Mouse (Mus musculus) limb, embryonic 11.5 days (tissue): ENCODE data around the gene Slc41a2. TPM values are rescaled to one million over a fixed set of nuclear protein-coding genes. Genes with fewer than 3 reads are reported as not detected.

Experiments
- ATAC-seq: fragments of 200-750 bp; cut with Nextera tagmentation; 2 replicates; pipeline ENCODE4 v1.8.0; 2017; ENCODE audit warnings: low read depth; ENCODE audit not compliant: insufficient number of reproducible peaks, low FRiP score, low TSS enrichment
- DNase-seq: peaks from one replicate; pipeline ENCODE4 v3.0.0-alpha.2; 2015; ENCODE audit warnings: low spot score
- H3K27ac ChIP-seq: fragments of 300-500 bp; sonication (generic); replicated peaks from 2 replicates; pipeline ENCODE4 v1.5.1; 2014; ENCODE audit warnings: low read depth, mild to moderate bottlenecking, low read length
- H3K27me3 ChIP-seq: fragments of 300-500 bp; sonication (generic); 2 replicates; pipeline ENCODE4 v1.6.1; 2014; ENCODE audit warnings: mild to moderate bottlenecking, low read length, mixed read lengths; ENCODE audit not compliant: control insufficient read depth, insufficient read depth
- H3K36me3 ChIP-seq: fragments of 300-500 bp; sonication (generic); 2 replicates; pipeline ENCODE4 v1.6.1; 2014; ENCODE audit warnings: mild to moderate bottlenecking, low read length, moderate library complexity, mixed read lengths; ENCODE audit not compliant: control insufficient read depth, insufficient read depth
- H3K4me1 ChIP-seq: fragments of 300-500 bp; sonication (generic); 2 replicates; pipeline ENCODE4 v1.6.1; 2014; ENCODE audit warnings: low read length, mixed read lengths; ENCODE audit not compliant: control insufficient read depth, insufficient read depth
- H3K4me2 ChIP-seq: fragments of 300-500 bp; sonication (generic); 2 replicates; pipeline ENCODE4 v1.6.1; 2014; ENCODE audit warnings: low read depth, mild to moderate bottlenecking, moderate library complexity; ENCODE audit not compliant: severe bottlenecking
- H3K4me3 ChIP-seq: fragments of 300-500 bp; sonication (generic); 2 replicates; pipeline ENCODE4 v1.5.1; 2014; ENCODE audit warnings: low read depth, low read length
- H3K9ac ChIP-seq: fragments of 300-500 bp; sonication (generic); 2 replicates; pipeline ENCODE4 v1.6.1; 2014; ENCODE audit warnings: mild to moderate bottlenecking, low read length
- H3K9me3 ChIP-seq: fragments of 300-500 bp; sonication (generic); 2 replicates; pipeline ENCODE4 v1.6.1; 2016; ENCODE audit warnings: low read length; ENCODE audit not compliant: control insufficient read depth
- WGBS: fragments of 180-500 bp; shearing (Covaris S2); extraction: QIAGEN DNeasy Blood & Tissue Kit; methylation state at CpG from one replicate; pipeline ENCODE4 v1.1.7; 2014; 5-methylcytosine and 5-hydroxymethylcytosine counted together
- polyA plus RNA-seq: library from polyadenylated mRNA; unstranded; fragments of >200 nt; fragmentation: Nextera tagmentation; extraction: Ambion mirVana; gene quantifications from 2 replicates; pipeline ENCODE4 v1.2.1, GENCODE M21; 2014

The Slc41a2 gene
- polyA plus RNA-seq, 1 experiment from 2014 or later: 0.59 TPM

- Histone ChIP-seq H3K4me2 (no peak overlapping the region), H3K4me3 (no peak overlapping the region), H3K9ac (no peak overlapping the region), H3K4me1 (0 out of 2 replicates have a peak, but pooled peaks cover 2% of the 10 kb centered on the region), H3K36me3 (no peaks in the 10 kb centered on the region), H3K27me3 (no peaks in the 10 kb centered on the region), H3K27ac (no peak overlapping the region), H3K9me3 (no peaks in the 10 kb centered on the region)
- WGBS: 90% methylated on average over 11 of the region's 11 CpGs
- ATAC-seq (no peak), DNase-seq (no peak)
Measured at GRCm38 (mm10) chr10:83291731-83292130, 46.0 kb downstream of the Slc41a2 start.

- WGBS: 70% methylated on average over 6 of the region's 6 CpGs
Measured at GRCm38 (mm10) chr10:83287828-83288227, 49.9 kb downstream of the Slc41a2 start.

GRCm38 (mm10) chr10:83286399-83286798, 51.3 kb downstream of the Slc41a2 start:
- no peaks in the 10 kb centered on the region for H3K9me3 ChIP-seq
- no peaks in the 10 kb centered on the region for H3K27me3 ChIP-seq
- ATAC-seq: no peak
- peak overlapping the region; percentile 10; the same call in 1 of the 2 replicates for H3K4me2 ChIP-seq
- no peaks in the 10 kb centered on the region for H3K36me3 ChIP-seq
- no peak overlapping the region for H3K4me3 ChIP-seq
- 0 out of 2 replicates have a peak, but pooled peaks cover 2% of the 10 kb centered on the region for H3K4me1 ChIP-seq
- no peak overlapping the region for H3K27ac ChIP-seq
- 35% methylated on average over 7 of the region's 7 CpGs for WGBS
- no peak for DNase-seq
- H3K9ac ChIP-seq: no peak overlapping the region

More at GRCm38 (mm10) chr10:83287828-83288227, 49.9 kb downstream of the Slc41a2 start:
- 0 out of 2 replicates have a peak, but pooled peaks cover 2% of the 10 kb centered on the region for H3K4me1 ChIP-seq
- H3K9me3 ChIP-seq: no peaks in the 10 kb centered on the region
- no peak overlapping the region for H3K27ac ChIP-seq
- H3K36me3 ChIP-seq: no peaks in the 10 kb centered on the region
- DNase-seq (no peak), ATAC-seq (no peak)
- no peak overlapping the region for H3K9ac ChIP-seq
- H3K4me3 ChIP-seq: no peak overlapping the region
- no peaks in the 10 kb centered on the region for H3K27me3 ChIP-seq
- no peak overlapping the region for H3K4me2 ChIP-seq

GRCm38 (mm10) chr10:83285724-83286256, 51.9 kb downstream of the Slc41a2 start:
- Histone ChIP-seq H3K27ac (no peak overlapping the region), H3K9ac (no peak overlapping the region)

GRCm38 (mm10) chr10:83284916-83285315, 52.8 kb downstream of the Slc41a2 start:
- Histone ChIP-seq H3K36me3 (no peaks in the 10 kb centered on the region), H3K4me3 (no peak overlapping the region), H3K4me2 (no peak overlapping the region), H3K27me3 (no peaks in the 10 kb centered on the region), H3K4me1 (0 out of 2 replicates have a peak, but pooled peaks cover 2% of the 10 kb centered on the region), H3K9ac (no peak overlapping the region), H3K9me3 (no peaks in the 10 kb centered on the region), H3K27ac (no peak overlapping the region)
- ATAC-seq (no peak), DNase-seq (no peak)
- 86% methylated on average over 4 of the region's 4 CpGs for WGBS

More at GRCm38 (mm10) chr10:83285724-83286256, 51.9 kb downstream of the Slc41a2 start:
- no peaks in the 10 kb centered on the region for H3K9me3 ChIP-seq
- H3K4me2 ChIP-seq: no peak overlapping the region
- H3K4me3 ChIP-seq: no peak overlapping the region
- ATAC-seq (no peak), DNase-seq (no peak)
- H3K4me1 ChIP-seq: 0 out of 2 replicates have a peak, but pooled peaks cover 2% of the 10 kb centered on the region
- 46% methylated on average over 7 of the region's 7 CpGs for WGBS
- H3K27me3 ChIP-seq: no peaks in the 10 kb centered on the region
- H3K36me3 ChIP-seq: no peaks in the 10 kb centered on the region

- Histone ChIP-seq H3K9ac (no peak overlapping the region), H3K4me1 (no peaks in the 10 kb centered on the region), H3K27me3 (no peaks in the 10 kb centered on the region), H3K36me3 (no peaks in the 10 kb centered on the region), H3K4me3 (no peak overlapping the region), H3K27ac (no peak overlapping the region), H3K9me3 (no peaks in the 10 kb centered on the region), H3K4me2 (no peak overlapping the region)
- no peak for DNase-seq
- 76% methylated on average over 13 of the region's 13 CpGs for WGBS
- ATAC-seq: no peak
Measured at GRCm38 (mm10) chr10:83266731-83267130, 71.0 kb downstream of the Slc41a2 start.

- ATAC-seq (no peak), DNase-seq (no peak)
- 88% methylated on average over 5 of the region's 5 CpGs for WGBS
- Histone ChIP-seq H3K4me2 (no peak overlapping the region), H3K4me1 (no peaks in the 10 kb centered on the region), H3K4me3 (no peak overlapping the region), H3K36me3 (no peaks in the 10 kb centered on the region), H3K9ac (no peak overlapping the region), H3K27ac (no peak overlapping the region), H3K9me3 (no peaks in the 10 kb centered on the region), H3K27me3 (no peaks in the 10 kb centered on the region)
Measured at GRCm38 (mm10) chr10:83266241-83266640, 71.4 kb downstream of the Slc41a2 start.

- no peak overlapping the region for H3K4me2 ChIP-seq
- no peaks in the 10 kb centered on the region for H3K4me1 ChIP-seq
- DNase-seq (no peak), ATAC-seq (no peak)
- no peaks in the 10 kb centered on the region for H3K27me3 ChIP-seq
- no peaks in the 10 kb centered on the region for H3K36me3 ChIP-seq
- H3K27ac ChIP-seq: no peak overlapping the region
- H3K4me3 ChIP-seq: no peak overlapping the region
- H3K9ac ChIP-seq: no peak overlapping the region
- 66% methylated on average over 8 of the region's 8 CpGs for WGBS
- H3K9me3 ChIP-seq: no peaks in the 10 kb centered on the region
Measured at GRCm38 (mm10) chr10:83264680-83265079, 73.0 kb downstream of the Slc41a2 start.

- Histone ChIP-seq H3K4me2 (no peak overlapping the region), H3K9me3 (no peaks in the 10 kb centered on the region), H3K36me3 (no peaks in the 10 kb centered on the region), H3K27me3 (no peaks in the 10 kb centered on the region), H3K9ac (no peak overlapping the region), H3K4me3 (no peak overlapping the region), H3K4me1 (no peaks in the 10 kb centered on the region), H3K27ac (no peak overlapping the region)
- DNase-seq (no peak), ATAC-seq (no peak)
- 60% methylated on average over 2 of the region's 2 CpGs for WGBS
Measured at GRCm38 (mm10) chr10:83264056-83264455, 73.6 kb downstream of the Slc41a2 start.
